ENCODE assay signal across 14 mouse cellular contexts in the genomic region with DNA sequence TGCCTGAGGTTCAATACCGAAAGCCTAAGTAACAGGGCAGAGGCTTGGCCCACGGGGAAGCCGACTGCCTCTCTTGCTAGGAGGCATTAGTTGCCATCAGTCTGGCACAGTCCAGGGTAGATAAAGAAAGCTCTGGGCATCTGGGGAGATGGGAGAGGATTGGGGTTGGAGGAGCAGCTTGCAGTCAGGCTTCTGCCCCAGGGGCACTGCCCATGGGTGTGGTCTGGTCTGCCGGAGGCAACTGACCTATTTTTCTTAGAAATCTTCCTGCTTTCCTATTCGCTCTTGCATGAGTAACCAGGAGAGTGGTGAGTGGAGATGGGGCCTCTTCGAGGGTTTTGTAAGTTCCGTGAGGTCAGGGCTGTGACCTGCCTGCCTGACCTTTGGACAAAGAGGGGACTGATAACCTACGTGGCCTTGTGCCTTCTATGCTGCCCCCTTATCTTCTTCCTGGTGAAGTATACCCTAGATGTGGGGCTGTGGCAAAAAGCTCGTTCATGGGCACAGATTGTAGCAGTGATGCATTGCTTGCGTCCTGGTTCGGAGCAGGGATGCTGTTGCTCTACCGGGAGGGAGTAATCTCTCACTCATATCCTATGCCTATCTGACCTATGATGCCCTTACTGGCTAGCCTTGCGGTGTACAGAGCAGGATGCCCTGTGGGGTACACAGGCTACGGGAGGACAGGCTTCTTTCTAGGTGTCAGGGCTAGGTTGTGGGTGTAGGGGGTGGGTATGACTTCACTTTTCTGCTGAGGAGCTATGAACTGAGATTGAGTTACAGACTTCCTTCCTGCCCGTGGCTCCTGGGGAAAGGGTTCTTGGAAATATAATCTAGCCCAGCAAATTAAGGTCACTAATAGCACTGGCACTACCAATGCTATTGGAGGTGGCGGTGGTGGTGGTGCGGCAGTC. TPM values are rescaled to one million over a fixed set of nuclear protein-coding genes. Genes with fewer than 3 reads are reported as not detected.
A peak's percentile ranks its signal among the peaks of the same experiment; 100 is the strongest.
DNase-seq lines count a peak whose midpoint lies in the region; ATAC-seq and TF ChIP-seq lines count a peak whose summit lies in the region.
"Had no signal": no experiment of that assay in that cellular context is flagged by ENCODE, and none has a peak within 500 bp of the region (broad histone marks: within the 10 kb centered on the region; RNA-seq: fewer than 3 reads in every experiment).

No protein-coding gene starts in this region.

- peaks cover 44% of the 10 kb centered on the region for H3K4me1 ChIP-seq in cerebellum, adult 2 months (ENCODE audit: control insufficient read depth, insufficient read depth, low read length)
- H3K4me1 ChIP-seq in midbrain, embryonic 12.5 days, result peaks cover 80% of the 10 kb centered on the region
- H3K4me1 ChIP-seq in midbrain, embryonic 10.5 days, result peaks cover 89% of the 10 kb centered on the region
- peaks cover 67% of the 10 kb centered on the region for H3K4me1 ChIP-seq in hindbrain, embryonic 16.5 days (ENCODE audit: control insufficient read depth, insufficient read depth, low read depth, low read length)

- no peaks in the 10 kb centered on the region for H3K27me3 ChIP-seq in cerebellum, adult 2 months (ENCODE audit: control insufficient read depth, insufficient read depth, low read length)
- H3K27me3 ChIP-seq in midbrain, embryonic 12.5 days, result peaks cover 25% of the 10 kb centered on the region
- H3K27me3 ChIP-seq in midbrain, embryonic 10.5 days (ENCODE audit: low read depth, poor library complexity, severe bottlenecking), result peaks cover 27% of the 10 kb centered on the region
- H3K27me3 ChIP-seq in hindbrain, embryonic 16.5 days (replicated peaks; ENCODE audit: control insufficient read depth, insufficient read depth, low read length), result no peaks in the 10 kb centered on the region

- no peak for ATAC-seq in cerebellum, adult (ENCODE audit: insufficient number of reproducible peaks, low FRiP score, low TSS enrichment)
- ATAC-seq in midbrain, embryonic 12.5 days (ENCODE audit: low FRiP score, low read depth), result no peak
- no peak for ATAC-seq in hindbrain, embryonic 16.5 days
- ATAC-seq in inflammation-experienced regulatory T-cells, adult 6 months, result no peak

- H3K27ac ChIP-seq in cerebellum, adult 2 months (ENCODE audit: insufficient read depth, low read length), result peak overlapping the region; percentile 90
- H3K27ac ChIP-seq in midbrain, embryonic 12.5 days (replicated peaks), result no peak overlapping the region
- H3K27ac ChIP-seq in midbrain, embryonic 10.5 days (replicated peaks), result no peak overlapping the region
- no peak overlapping the region for H3K27ac ChIP-seq in hindbrain, embryonic 16.5 days (ENCODE audit: low read depth, low read length)
- H3K27ac ChIP-seq: kidney, embryonic 15.5 days; layer of hippocampus, adult 2 months; limb, embryonic 13.5 days had no signal

- TF ChIP-seq POLR2A in cerebellum, adult 2 months (IDR thresholded peaks at IDR 0.05; ENCODE audit: borderline replicate concordance, insufficient read depth, low read length), result no peak

- H3K9me3 ChIP-seq in midbrain, embryonic 12.5 days, result no peaks in the 10 kb centered on the region
- no peaks in the 10 kb centered on the region for H3K9me3 ChIP-seq in midbrain, embryonic 10.5 days (replicated peaks)
- H3K9me3 ChIP-seq in hindbrain, embryonic 16.5 days (ENCODE audit: control insufficient read depth, low read length), result no peaks in the 10 kb centered on the region
- H3K9me3 ChIP-seq: forebrain, embryonic 10.5 days; kidney, embryonic 15.5 days; limb, embryonic 13.5 days had no signal

- no peaks in the 10 kb centered on the region for H3K36me3 ChIP-seq in midbrain, embryonic 12.5 days
- H3K36me3 ChIP-seq in midbrain, embryonic 10.5 days, result no peaks in the 10 kb centered on the region
- H3K36me3 ChIP-seq in hindbrain, embryonic 16.5 days (ENCODE audit: control insufficient read depth, insufficient read depth, low read length), result no peaks in the 10 kb centered on the region
- H3K36me3 ChIP-seq: forebrain, embryonic 10.5 days; kidney, embryonic 15.5 days; limb, embryonic 13.5 days had no signal

- H3K9ac ChIP-seq in midbrain, embryonic 12.5 days (replicated peaks), result no peak overlapping the region
- peak overlapping the region; percentile 51 for H3K9ac ChIP-seq in hindbrain, embryonic 16.5 days (ENCODE audit: low read depth, low read length)
- H3K9ac ChIP-seq: kidney, embryonic 15.5 days; limb, embryonic 13.5 days had no signal

- no peak for TF ChIP-seq CTCF in cerebellum, adult 2 months (IDR thresholded peaks at IDR 0.05; ENCODE audit: borderline replicate concordance, insufficient read depth, low read depth, low read length)

- peak overlapping the region; percentile 1; the same call in 1 of the 2 replicates for H3K4me2 ChIP-seq in midbrain, embryonic 12.5 days (replicated peaks)
- peak overlapping the region; percentile 39 for H3K4me2 ChIP-seq in hindbrain, embryonic 16.5 days (ENCODE audit: low read length)
- H3K4me2 ChIP-seq: kidney, embryonic 15.5 days; limb, embryonic 13.5 days had no signal

- WGBS in cerebellum, adult 2 months, result 14% methylated on average over 17 of the region's 17 CpGs
- WGBS in midbrain, embryonic 12.5 days, result 65% methylated on average over 17 of the region's 17 CpGs
- 62% methylated on average over 17 of the region's 17 CpGs for WGBS in midbrain, embryonic 10.5 days
- 59% methylated on average over 17 of the region's 17 CpGs for WGBS in hindbrain, embryonic 16.5 days

- peak overlapping the region; percentile 61 for H3K4me3 ChIP-seq in cerebellum, adult 2 months (replicated peaks; ENCODE audit: insufficient read depth, low read depth, low read length)
- no peak overlapping the region for H3K4me3 ChIP-seq in midbrain, embryonic 12.5 days
- no peak overlapping the region for H3K4me3 ChIP-seq in midbrain, embryonic 10.5 days
- no peak overlapping the region; the same call in 1 of the 2 replicates for H3K4me3 ChIP-seq in hindbrain, embryonic 16.5 days (ENCODE audit: low read length)
- H3K4me3 ChIP-seq: forebrain, embryonic 10.5 days; kidney, embryonic 15.5 days; layer of hippocampus, adult 2 months; limb, embryonic 13.5 days had no signal

- DNase-seq in cerebellum, adult 2 months, result peak; percentile 58 to 60
- no peak for DNase-seq in midbrain, embryonic 10.5 days (ENCODE audit: low spot score)
- peak; percentile 81 for DNase-seq in retina, postnatal 1 day
- no peak for DNase-seq in spleen, postnatal 10 days (ENCODE audit: low spot score in 2 of 2)
- DNase-seq: lung, postnatal 14 days; thymus, postnatal 4 days had no signal

RNA-seq across cellular contexts. Expression of gene Igsf9b, which starts 4.8 kb away (rescaled TPM):
- polyA plus RNA-seq in cerebellum, adult 2 months (2012; rRNA removed), result 25.7 and 31.6 TPM in 2 replicates
- 8.1 and 8.8 TPM in 2 replicates for polyA plus RNA-seq in midbrain, embryonic 12.5 days (2016; fragmentation: Nextera tagmentation; extraction: Ambion mirVana)
- polyA plus RNA-seq in midbrain, embryonic 10.5 days (2016; fragmentation: Nextera tagmentation; extraction: Ambion mirVana), result 5.5 and 6.0 TPM in 2 replicates
- 25.6 and 26.8 TPM in 2 replicates for polyA plus RNA-seq in hindbrain, embryonic 16.5 days (2015; fragmentation: Nextera tagmentation; extraction: Ambion mirVana)
- polyA plus RNA-seq in inflammation-experienced regulatory T-cells, adult 6 months (2017; shearing (Covaris generic)), result 1 to 10 TPM; 1.1 to 3.9 (median 2.6) TPM

Comparison
In these comparisons a context has a peak if more than half of its experiments do, and no peak if none do; other contexts are left out.
1. DNase-seq: peak in cerebellum, adult 2 months (2 of 2) and retina, postnatal 1 day (single experiment); none in midbrain, embryonic 10.5 days (single experiment) and spleen, postnatal 10 days (0 of 2).